ENCODE assay signal across 9 mouse cellular contexts in the genomic region with DNA sequence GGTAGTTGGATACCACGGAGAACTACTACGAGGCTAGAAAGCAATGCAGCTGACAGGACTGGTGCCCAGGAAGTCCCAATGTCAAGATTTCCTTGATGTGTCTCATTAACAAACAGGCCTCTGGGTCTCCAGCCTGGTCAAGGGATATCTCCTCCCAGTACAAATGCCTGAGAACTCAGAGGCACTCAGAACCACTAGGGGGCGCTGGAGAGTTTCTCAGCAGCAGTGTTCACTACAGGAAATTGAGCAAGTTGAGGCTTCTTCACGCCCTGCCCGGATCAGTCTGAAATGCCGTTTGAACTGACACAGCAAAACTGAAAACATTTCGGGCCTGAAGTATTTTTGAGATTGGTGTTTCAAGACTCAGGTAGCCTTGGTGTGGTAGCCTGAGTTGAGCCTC. TPM values are rescaled to one million over a fixed set of nuclear protein-coding genes. Genes with fewer than 3 reads are reported as not detected.
DNase-seq lines count a peak whose midpoint lies in the region; ATAC-seq and TF ChIP-seq lines count a peak whose summit lies in the region.
"Had no signal": no experiment of that assay in that cellular context is flagged by ENCODE, and none has a peak within 500 bp of the region (broad histone marks: within the 10 kb centered on the region; RNA-seq: fewer than 3 reads in every experiment).

No protein-coding gene starts in this region.

- WGBS in large intestine, adult 2 months, result 5% methylated on average over 7 of the region's 7 CpGs
- WGBS in lung, embryonic 14.5 days, result 1% methylated on average over 7 of the region's 7 CpGs

- no peaks in the 10 kb centered on the region for H3K36me3 ChIP-seq in CH12.LX (replicated peaks in 1 of 2; ENCODE audit: control insufficient read depth in 1 of 2, insufficient read depth in 1 of 2, low read length in 1 of 2)
- no peaks in the 10 kb centered on the region for H3K36me3 ChIP-seq in lung, embryonic 14.5 days (ENCODE audit: insufficient read depth)

- H3K9me3 ChIP-seq in CH12.LX (replicated peaks; ENCODE audit: low read length), result peaks cover 18% of the 10 kb centered on the region
- no peaks in the 10 kb centered on the region for H3K9me3 ChIP-seq in lung, embryonic 14.5 days (ENCODE audit: low read depth, low read length)

- DNase-seq in CH12.LX (ENCODE audit: extremely low read depth), result peak; percentile 75
- DNase-seq in heart, adult 9 months (ENCODE audit: low spot score in 2 of 2), result peak; percentile 36 to 79
- DNase-seq in large intestine, adult 2 months (ENCODE audit: low read depth, low spot score), result peak; percentile 28
- DNase-seq in lung, embryonic 14.5 days, result peak; percentile 98
- peak; percentile 57 for DNase-seq in retina, adult 2 months (ENCODE audit: low read depth, low spot score)
- peak; percentile 72 to 81 for DNase-seq in thymus, postnatal 36 days

- H3K4me2 ChIP-seq in CH12.LX (ENCODE audit: insufficient read depth, low read depth, poor library complexity, severe bottlenecking), result no peak overlapping the region
- H3K4me2 ChIP-seq in lung, embryonic 14.5 days, result no peak overlapping the region

- no peak for TF ChIP-seq POLR2A in CH12.LX (IDR thresholded peaks at IDR 0.05; ENCODE audit: low read depth, low read length)
- TF ChIP-seq POLR2A in bone marrow macrophage, adult 2 months (IDR thresholded peaks at IDR 0.05; ENCODE audit: borderline replicate concordance, low read depth, low read length), result no peak
- TF ChIP-seq POLR2A in embryonic fibroblast, embryonic 13.5 days (IDR thresholded peaks at IDR 0.05; ENCODE audit: low read depth, low read length), result no peak

- TF ChIP-seq RAD21 in CH12.LX (IDR thresholded peaks at IDR 0.05; ENCODE audit: low read depth, low read length), result peak; percentile 70

- H3K4me3 ChIP-seq in CH12.LX (replicated peaks in 1 of 3; ENCODE audit: low read depth in 2 of 3, low read length in 2 of 3, poor library complexity in 1 of 3), result no peak overlapping the region
- H3K4me3 ChIP-seq in bone marrow macrophage, adult 2 months (ENCODE audit: insufficient read depth, low read length), result no peak overlapping the region
- H3K4me3 ChIP-seq in embryonic fibroblast, embryonic 13.5 days (ENCODE audit: insufficient read depth, low read length), result no peak overlapping the region
- H3K4me3 ChIP-seq in lung, embryonic 14.5 days (ENCODE audit: low read depth, low read length), result no peak overlapping the region

- peak; percentile 85 to 87 for TF ChIP-seq CTCF in CH12.LX (conservative IDR thresholded peaks at IDR 0.05 in 1 of 2, IDR thresholded peaks at IDR 0.05 in 1 of 2; ENCODE audit: low read depth in 2 of 2, low read length in 2 of 2)
- peak; percentile 80 for TF ChIP-seq CTCF in bone marrow macrophage, adult 2 months (IDR thresholded peaks at IDR 0.05; ENCODE audit: low read depth, low read length)
- TF ChIP-seq CTCF in embryonic fibroblast, embryonic 13.5 days (IDR thresholded peaks at IDR 0.05; ENCODE audit: borderline replicate concordance, insufficient read depth, low read length), result peak; percentile 29; the same call in 1 of the 2 replicates
- peak; percentile 96 for TF ChIP-seq CTCF in lung, embryonic 14.5 days (IDR thresholded peaks at IDR 0.05; ENCODE audit: low read depth)

- in situ Hi-C loops in CH12.LX (cut with MboI; ENCODE audit: low pct_ligation_motif_present, low pct_unique_long_range_greater_than_20kb, low sequenced_read_pairs), result no loop called here

- H3K4me1 ChIP-seq in CH12.LX (ENCODE audit: control insufficient read depth in 1 of 2, insufficient read depth in 2 of 2), result no peaks in the 10 kb centered on the region; a peak in 1 of 4 replicates
- peaks cover 3% of the 10 kb centered on the region; the same call in 1 of the 2 replicates for H3K4me1 ChIP-seq in bone marrow macrophage, adult 2 months (ENCODE audit: control insufficient read depth, insufficient read depth, low read length)
- no peaks in the 10 kb centered on the region for H3K4me1 ChIP-seq in embryonic fibroblast, embryonic 13.5 days (ENCODE audit: control insufficient read depth, insufficient read depth, low read length)
- H3K4me1 ChIP-seq in lung, embryonic 14.5 days (ENCODE audit: insufficient read depth), result 0 out of 2 replicates have a peak, but pooled peaks cover 8% of the 10 kb centered on the region

- no peak for TF ChIP-seq EP300 in CH12.LX (IDR thresholded peaks at IDR 0.05; ENCODE audit: low read length)

- H3K27ac ChIP-seq in CH12.LX (ENCODE audit: insufficient read depth, low read depth), result no peak overlapping the region
- no peak overlapping the region for H3K27ac ChIP-seq in bone marrow macrophage, adult 2 months (ENCODE audit: insufficient read depth, low read depth, low read length)
- H3K27ac ChIP-seq in embryonic fibroblast, embryonic 13.5 days (ENCODE audit: insufficient read depth, low read length), result no peak overlapping the region
- H3K27ac ChIP-seq in lung, embryonic 14.5 days (ENCODE audit: low read depth), result no peak overlapping the region
- H3K27ac ChIP-seq: macrophage had no signal

- dilution Hi-C loops in CH12.LX (cut with MboI; ENCODE audit: extremely low pct_ligation_motif_present, extremely low pct_unique_long_range_greater_than_20kb, low sequenced_read_pairs), result no loop called here

- peaks cover 56% of the 10 kb centered on the region for H3K27me3 ChIP-seq in CH12.LX (replicated peaks)
- peaks cover 32% of the 10 kb centered on the region for H3K27me3 ChIP-seq in lung, embryonic 14.5 days (ENCODE audit: insufficient read depth, low read length)

- peak; percentile 44 for ATAC-seq in lung, embryonic 14.5 days (ENCODE audit: insufficient read depth)

- no peaks in the 10 kb centered on the region for H3K79me2 ChIP-seq in CH12.LX (replicated peaks; ENCODE audit: control insufficient read depth, extremely low read depth, insufficient read depth, poor library complexity, severe bottlenecking)

- no peak overlapping the region for H3K9ac ChIP-seq in CH12.LX (ENCODE audit: insufficient read depth, low read depth)
- H3K9ac ChIP-seq in lung, embryonic 14.5 days, result no peak overlapping the region

TF ChIP-seq in CH12.LX, 34 proteins besides CTCF, POLR2A, EP300 and RAD21:
- 0 out of 2 replicates have a peak, but pooled peaks have one; percentile 23 for TF ChIP-seq IRF4 (IDR thresholded peaks at IDR 0.05; ENCODE audit: low read depth, low read length)
- TF ChIP-seq UBTF (IDR thresholded peaks at IDR 0.05; ENCODE audit: low read depth, low read length), result no peak
- 0 out of 2 replicates have a peak, but pooled peaks have one; percentile 29 for TF ChIP-seq MAFK (IDR thresholded peaks at IDR 0.05; ENCODE audit: insufficient replicate concordance, low read length)
- peak; percentile 75 for TF ChIP-seq SMC3 (IDR thresholded peaks at IDR 0.05; ENCODE audit: low read depth, low read length)
- TF ChIP-seq ELF1 (IDR thresholded peaks at IDR 0.05; ENCODE audit: low read depth, low read length), result peak; percentile 36; the same call in 1 of the 2 replicates

RNA-seq across cellular contexts. Expression of a gene that starts 1.5 kb away (rescaled TPM):
- total RNA-seq in CH12.LX (2012; rRNA removed) (not detected in 2 replicates), CH12.LX (2014; rRNA removed) (not detected in 2 replicates)
- not detected in 2 replicates for polyA plus RNA-seq in CH12.LX (2012; ENCODE audit: insufficient read length, low read depth)
- polyA plus RNA-seq in bone marrow macrophage, adult 2 months (2012; ENCODE audit: insufficient read depth, insufficient read length, missing spikeins), result not detected in 2 replicates
- polyA plus RNA-seq in embryonic fibroblast, embryonic 13.5 days (2011; ENCODE audit: insufficient read length, low read depth, missing spikeins), result not detected in 2 replicates
- polyA plus RNA-seq in large intestine, adult 2 months (2012; rRNA removed), result 1.1 and 1.3 TPM in 2 replicates
- 25.7 and 26.8 TPM in 2 replicates for polyA plus RNA-seq in lung, embryonic 14.5 days (2014; fragmentation: Nextera tagmentation; extraction: Ambion mirVana)
- polyA plus RNA-seq: macrophage had no signal

Comparison
In these comparisons a context has a peak if more than half of its experiments do, and no peak if none do; other contexts are left out.
1. DNase-seq: peak in every context shown above with its lines; median percentile 98 in lung, embryonic 14.5 days; 76 in thymus, postnatal 36 days; 75 in CH12.LX; 58 in heart, adult 9 months; 57 in retina, adult 2 months; 28 in large intestine, adult 2 months.
2. CTCF ChIP-seq: peak in every context shown above with its lines; median percentile 96 in lung, embryonic 14.5 days; 86 in CH12.LX; 80 in bone marrow macrophage, adult 2 months; 29 in embryonic fibroblast, embryonic 13.5 days.
3. RNA of a gene that starts 1.5 kb away (polyA plus RNA-seq): 25.7 to 26.8 TPM in lung, embryonic 14.5 days; 1.1 to 1.3 TPM in large intestine, adult 2 months, not detected in CH12.LX, not detected in bone marrow macrophage, adult 2 months and not detected in embryonic fibroblast, embryonic 13.5 days; every median in the first group is over 10 times any median in the second.